Mouse (Mus musculus): ENCODE data around the gene Lzts3. TPM values are rescaled to one million over a fixed set of nuclear protein-coding genes. Genes with fewer than 3 reads are reported as not detected.

Lzts3 gene
- polyA plus RNA-seq (2015; fragmentation: Nextera tagmentation; extraction: Ambion mirVana): 15.7 and 17.7 TPM in 2 replicates

DNA sequence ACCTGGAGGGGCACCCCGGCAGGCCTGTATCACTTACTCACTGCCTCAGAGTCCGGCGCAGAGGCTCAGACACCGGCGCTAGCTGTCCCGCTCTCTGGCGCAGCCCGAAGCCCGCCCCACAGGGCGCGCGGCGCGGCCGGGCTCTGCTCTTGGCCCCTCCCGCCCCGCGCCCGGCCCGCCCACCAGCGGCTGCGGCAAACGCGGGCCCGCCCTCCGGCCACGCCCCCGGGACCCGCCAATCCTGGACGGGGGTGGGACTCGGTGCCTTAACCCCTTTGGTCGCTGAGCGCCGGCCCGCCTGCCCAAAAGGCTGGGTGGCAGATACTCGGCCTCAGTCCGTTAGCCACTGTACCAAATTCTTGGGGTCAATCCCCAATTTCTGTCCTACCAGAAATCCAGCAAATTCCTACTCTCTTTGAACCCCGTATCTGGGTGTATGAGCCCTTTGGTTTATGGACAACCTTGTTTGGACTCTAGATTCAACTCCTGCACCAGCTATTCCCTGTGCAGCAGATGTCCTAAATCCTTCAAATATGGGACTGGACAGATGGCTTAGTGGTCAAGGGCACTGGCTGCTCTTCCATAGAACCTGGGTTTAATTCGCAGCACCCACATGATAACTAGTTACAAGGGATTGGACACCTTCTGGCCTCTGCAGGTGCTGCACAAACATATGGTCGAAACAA lies at the start of gene Lzts3:
Gene Lzts3, minus strand, starts transcription at position 120 of the 686 bp plus-strand sequence.
- H3K4me2 ChIP-seq (replicated peaks; ENCODE audit: low read depth, low read length): peak within 1 kb of the TSS; percentile 96
- H3K27me3 ChIP-seq (ENCODE audit: insufficient read depth, low read length): no peaks in the 10 kb centered on the region
- peak within 1 kb of the TSS; percentile 69 for H3K4me3 ChIP-seq (ENCODE audit: low read length)
- H3K36me3 ChIP-seq (ENCODE audit: insufficient read depth, low read length): no peaks in the 10 kb centered on the region
- peak within 1 kb of the TSS; percentile 72 for H3K9ac ChIP-seq (replicated peaks; ENCODE audit: low read length)
- peak; percentile 92 for ATAC-seq (ENCODE audit: low FRiP score, low TSS enrichment)
- 0 out of 2 replicates have a peak within 1 kb of the TSS, but pooled peaks have one; percentile 27 for H3K27ac ChIP-seq (ENCODE audit: low read length)
- H3K9me3 ChIP-seq (ENCODE audit: low read length): no peaks in the 10 kb centered on the region
- peaks cover 20% of the 10 kb centered on the region for H3K4me1 ChIP-seq (ENCODE audit: insufficient read depth, low read length)
- WGBS: 3% methylated on average over 40 of the region's 40 CpGs

DNA sequence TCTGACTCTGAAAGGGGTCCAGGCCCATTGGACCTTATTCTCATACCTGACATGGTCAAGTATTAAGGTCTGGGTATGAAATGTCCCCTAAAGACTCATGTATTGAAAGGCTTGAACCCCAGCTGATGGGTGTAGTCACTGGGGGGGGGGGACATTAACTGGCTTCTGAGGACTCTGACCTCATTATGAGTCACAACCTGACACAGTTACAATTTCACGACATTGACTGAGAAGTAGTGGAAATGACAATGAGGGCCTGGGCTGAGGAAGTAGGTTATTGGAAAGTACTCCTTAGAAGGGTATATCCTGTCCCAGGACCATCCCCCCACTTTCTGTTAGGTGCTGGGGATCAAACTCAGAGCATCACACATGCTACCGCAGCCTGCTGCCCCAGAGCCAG lies 46.4 kb upstream of the Lzts3 start:
- H3K27me3 ChIP-seq (ENCODE audit: insufficient read depth, low read length): no peaks in the 10 kb centered on the region
- WGBS: 71% methylated on average over 2 of the region's 2 CpGs
- no peaks in the 10 kb centered on the region for H3K4me1 ChIP-seq (ENCODE audit: insufficient read depth, low read length)
- H3K4me2 ChIP-seq (replicated peaks; ENCODE audit: low read depth, low read length): no peak overlapping the region
- no peak overlapping the region for H3K27ac ChIP-seq (ENCODE audit: low read length)
- no peaks in the 10 kb centered on the region for H3K9me3 ChIP-seq (ENCODE audit: low read length)
- H3K9ac ChIP-seq (replicated peaks; ENCODE audit: low read length): no peak overlapping the region
- ATAC-seq (ENCODE audit: low FRiP score, low TSS enrichment): no peak
- peaks cover 4% of the 10 kb centered on the region; the same call in 1 of the 2 replicates for H3K36me3 ChIP-seq (ENCODE audit: insufficient read depth, low read length)
- no peak overlapping the region for H3K4me3 ChIP-seq (ENCODE audit: low read length)

DNA sequence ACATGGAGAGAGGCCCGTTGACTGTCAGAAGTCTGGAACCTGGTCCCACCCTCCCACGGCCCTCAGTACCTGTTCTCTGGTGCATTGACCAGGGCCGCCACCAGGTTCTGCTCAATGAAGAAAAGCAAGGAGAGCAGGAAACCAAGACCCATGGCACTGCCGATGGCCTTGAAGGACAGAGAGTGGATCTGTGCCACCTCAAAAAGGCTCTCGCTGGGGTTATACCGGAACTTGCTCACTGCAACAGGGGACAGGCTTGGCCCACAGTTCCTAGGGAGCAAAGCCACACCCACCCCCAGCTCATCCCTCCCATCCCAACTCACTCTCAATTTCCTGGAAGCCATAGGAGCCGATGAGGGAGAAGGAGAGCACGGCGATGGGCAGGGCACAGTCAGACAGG lies 42.8 kb upstream of the Lzts3 start:
- 93% methylated on average over 9 of the region's 9 CpGs for WGBS
- H3K4me1 ChIP-seq (ENCODE audit: insufficient read depth, low read length): no peaks in the 10 kb centered on the region
- ATAC-seq (ENCODE audit: low FRiP score, low TSS enrichment): no peak
- H3K27me3 ChIP-seq (ENCODE audit: insufficient read depth, low read length): no peaks in the 10 kb centered on the region
- H3K4me2 ChIP-seq (replicated peaks; ENCODE audit: low read depth, low read length): no peak overlapping the region
- peaks cover 24% of the 10 kb centered on the region for H3K36me3 ChIP-seq (ENCODE audit: insufficient read depth, low read length)
- no peak overlapping the region for H3K4me3 ChIP-seq (ENCODE audit: low read length)
- no peak overlapping the region for H3K27ac ChIP-seq (ENCODE audit: low read length)
- no peak overlapping the region for H3K9ac ChIP-seq (replicated peaks; ENCODE audit: low read length)
- no peaks in the 10 kb centered on the region for H3K9me3 ChIP-seq (ENCODE audit: low read length)

DNA sequence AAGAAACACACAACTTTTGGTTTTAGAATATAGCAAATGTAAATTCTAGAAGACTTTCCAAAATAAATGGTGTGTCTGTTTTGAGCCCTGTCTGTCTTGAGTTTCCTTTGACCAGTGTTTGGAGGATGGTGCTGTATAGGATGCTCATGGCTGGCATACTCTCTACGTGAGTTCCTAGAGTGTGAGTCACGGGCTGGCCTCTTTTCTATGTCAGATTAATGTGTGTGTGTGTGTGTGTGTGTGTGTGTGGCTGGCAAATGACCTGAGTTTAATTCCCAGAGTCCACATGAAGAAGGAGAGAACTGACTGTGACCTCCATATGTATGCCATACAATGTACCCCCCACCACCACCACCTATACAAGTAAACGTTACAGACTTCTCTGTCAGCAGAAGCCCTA lies 38.9 kb upstream of the Lzts3 start:
- H3K27ac ChIP-seq (ENCODE audit: low read length): no peak overlapping the region
- no peak for ATAC-seq (ENCODE audit: low FRiP score, low TSS enrichment)
- no peaks in the 10 kb centered on the region for H3K4me1 ChIP-seq (ENCODE audit: insufficient read depth, low read length)
- H3K36me3 ChIP-seq (ENCODE audit: insufficient read depth, low read length): peaks cover 55% of the 10 kb centered on the region
- H3K4me2 ChIP-seq (replicated peaks; ENCODE audit: low read depth, low read length): no peak overlapping the region
- H3K4me3 ChIP-seq (ENCODE audit: low read length): no peak overlapping the region
- no peaks in the 10 kb centered on the region for H3K27me3 ChIP-seq (ENCODE audit: insufficient read depth, low read length)
- H3K9me3 ChIP-seq (ENCODE audit: low read length): no peaks in the 10 kb centered on the region
- H3K9ac ChIP-seq (replicated peaks; ENCODE audit: low read length): no peak overlapping the region
- WGBS: 95% methylated on average over 3 of the region's 3 CpGs

DNA sequence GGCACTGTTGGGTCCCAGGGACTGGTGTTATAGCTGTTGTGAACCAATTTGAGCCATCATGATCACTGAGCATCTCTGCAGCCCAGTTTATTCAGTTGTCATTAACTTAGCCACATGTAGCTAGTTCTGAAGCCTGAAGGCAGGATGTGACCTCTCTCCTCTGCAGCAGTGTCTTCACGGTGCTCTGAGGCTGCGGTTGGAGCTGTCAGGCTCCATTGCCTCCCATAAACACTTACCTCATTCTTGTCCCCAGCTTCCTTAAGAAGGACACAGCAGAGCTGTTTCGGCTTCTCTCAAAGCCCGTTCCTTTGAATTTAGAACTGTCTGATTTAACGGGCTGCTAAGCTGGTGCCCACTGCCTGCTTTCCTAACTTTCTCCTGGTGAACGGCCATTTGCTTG lies 37.3 kb upstream of the Lzts3 start:
- ATAC-seq (ENCODE audit: low FRiP score, low TSS enrichment): peak; percentile 40; the same call in 1 of the 2 replicates
- Histone ChIP-seq H3K4me2 (replicated peaks; ENCODE audit: low read depth, low read length) (no peak overlapping the region), H3K4me3 (ENCODE audit: low read length) (no peak overlapping the region), H3K4me1 (ENCODE audit: insufficient read depth, low read length) (no peaks in the 10 kb centered on the region), H3K27ac (ENCODE audit: low read length) (0 out of 2 replicates have a peak overlapping the region, but pooled peaks have one; percentile 31), H3K9me3 (ENCODE audit: low read length) (no peaks in the 10 kb centered on the region), H3K36me3 (ENCODE audit: insufficient read depth, low read length) (peaks cover 71% of the 10 kb centered on the region), H3K9ac (replicated peaks; ENCODE audit: low read length) (no peak overlapping the region), H3K27me3 (ENCODE audit: insufficient read depth, low read length) (no peaks in the 10 kb centered on the region)
- 50% methylated on average over 6 of the region's 6 CpGs for WGBS

DNA sequence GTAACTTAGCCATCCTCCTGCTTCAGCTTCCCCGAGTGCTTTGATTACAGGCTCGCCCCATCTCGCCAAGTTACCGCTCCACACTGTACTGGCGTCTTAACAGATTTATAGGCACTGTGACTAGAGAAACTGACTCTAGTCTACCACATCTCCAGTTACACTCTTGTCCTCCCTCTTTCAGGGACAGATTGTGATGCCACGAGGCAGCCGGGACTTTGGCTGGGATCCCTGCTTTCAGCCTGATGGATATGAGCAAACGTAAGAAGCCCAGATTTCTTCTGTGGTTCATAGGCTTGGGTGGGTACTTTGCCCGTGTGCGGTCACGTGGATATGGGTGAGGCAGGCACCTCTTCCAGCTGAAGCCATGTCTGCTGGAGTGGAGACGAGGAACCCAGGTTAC lies 36.6 kb upstream of the Lzts3 start:
- Histone ChIP-seq H3K27ac (ENCODE audit: low read length) (no peak overlapping the region), H3K9me3 (ENCODE audit: low read length) (no peaks in the 10 kb centered on the region), H3K36me3 (ENCODE audit: insufficient read depth, low read length) (peaks cover 72% of the 10 kb centered on the region), H3K4me1 (ENCODE audit: insufficient read depth, low read length) (no peaks in the 10 kb centered on the region), H3K27me3 (ENCODE audit: insufficient read depth, low read length) (no peaks in the 10 kb centered on the region), H3K4me2 (replicated peaks; ENCODE audit: low read depth, low read length) (no peak overlapping the region), H3K4me3 (ENCODE audit: low read length) (no peak overlapping the region), H3K9ac (replicated peaks; ENCODE audit: low read length) (no peak overlapping the region)
- no peak for ATAC-seq (ENCODE audit: low FRiP score, low TSS enrichment)
- WGBS: 64% methylated on average over 12 of the region's 12 CpGs

DNA sequence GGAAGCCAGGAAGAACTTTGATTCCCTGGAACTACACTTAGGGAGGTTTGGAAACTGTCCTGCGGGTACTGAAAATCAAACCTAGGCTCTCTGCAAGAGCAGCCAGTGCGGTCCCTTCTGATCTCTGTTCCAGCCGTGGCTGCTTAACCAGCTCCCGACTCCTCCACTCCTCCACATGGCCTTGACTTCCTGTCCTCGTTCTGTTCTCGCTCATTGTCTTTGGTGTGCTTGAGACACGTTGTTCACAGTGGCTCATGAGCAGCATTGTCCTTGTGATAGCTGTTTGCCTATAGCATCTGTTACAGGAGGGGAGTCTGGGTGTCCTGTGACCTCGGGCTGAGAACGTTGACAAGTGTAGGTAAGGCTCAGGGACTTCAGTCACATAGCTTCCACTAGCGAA lies 34.6 kb upstream of the Lzts3 start:
- WGBS: 46% methylated on average over 10 of the region's 10 CpGs
- H3K36me3 ChIP-seq (ENCODE audit: insufficient read depth, low read length): peaks cover 78% of the 10 kb centered on the region
- no peaks in the 10 kb centered on the region for H3K9me3 ChIP-seq (ENCODE audit: low read length)
- ATAC-seq (ENCODE audit: low FRiP score, low TSS enrichment): no peak
- no peak overlapping the region for H3K4me2 ChIP-seq (replicated peaks; ENCODE audit: low read depth, low read length)
- H3K9ac ChIP-seq (replicated peaks; ENCODE audit: low read length): no peak overlapping the region
- no peak overlapping the region for H3K27ac ChIP-seq (ENCODE audit: low read length)
- no peaks in the 10 kb centered on the region for H3K27me3 ChIP-seq (ENCODE audit: insufficient read depth, low read length)
- H3K4me3 ChIP-seq (ENCODE audit: low read length): no peak overlapping the region
- no peaks in the 10 kb centered on the region for H3K4me1 ChIP-seq (ENCODE audit: insufficient read depth, low read length)

DNA sequence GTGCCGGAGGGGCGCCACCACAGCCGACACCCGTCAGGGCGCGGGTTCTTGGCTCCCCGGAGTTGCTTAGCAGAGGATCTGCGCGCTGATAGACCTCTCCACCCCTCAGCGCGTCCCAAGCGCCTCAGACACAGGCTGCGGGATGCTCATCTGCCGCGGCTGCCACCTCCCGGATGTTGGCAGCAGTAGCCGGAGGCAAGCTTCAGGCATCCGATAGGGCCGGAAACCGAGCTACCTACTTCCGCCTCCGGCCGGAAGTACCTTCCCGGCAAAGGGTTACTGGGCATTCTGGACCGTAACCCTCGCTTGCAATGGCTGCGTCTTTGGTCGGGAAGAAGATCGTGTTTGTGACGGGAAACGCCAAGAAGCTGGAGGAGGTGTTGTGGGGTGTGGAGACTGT lies 25.0 kb upstream of the Lzts3 start, which contains the start of gene Itpa:
Gene Itpa, plus strand, starts transcription at position 52 of the 400 bp plus-strand sequence.
- peak within 1 kb of the TSS; percentile 88 for H3K4me2 ChIP-seq (replicated peaks; ENCODE audit: low read depth, low read length)
- peaks cover 19% of the 10 kb centered on the region for H3K4me1 ChIP-seq (ENCODE audit: insufficient read depth, low read length)
- H3K27me3 ChIP-seq (ENCODE audit: insufficient read depth, low read length): no peaks in the 10 kb centered on the region
- peak within 1 kb of the TSS; percentile 77 for H3K4me3 ChIP-seq (ENCODE audit: low read length)
- peak within 1 kb of the TSS; percentile 85 for H3K27ac ChIP-seq (ENCODE audit: low read length)
- H3K36me3 ChIP-seq (ENCODE audit: insufficient read depth, low read length): peaks cover 13% of the 10 kb centered on the region
- 1% methylated on average over 31 of the region's 31 CpGs for WGBS
- H3K9ac ChIP-seq (replicated peaks; ENCODE audit: low read length): peak within 1 kb of the TSS; percentile 81
- no peaks in the 10 kb centered on the region for H3K9me3 ChIP-seq (ENCODE audit: low read length)
- peak; percentile 56 for ATAC-seq (ENCODE audit: low FRiP score, low TSS enrichment)

DNA sequence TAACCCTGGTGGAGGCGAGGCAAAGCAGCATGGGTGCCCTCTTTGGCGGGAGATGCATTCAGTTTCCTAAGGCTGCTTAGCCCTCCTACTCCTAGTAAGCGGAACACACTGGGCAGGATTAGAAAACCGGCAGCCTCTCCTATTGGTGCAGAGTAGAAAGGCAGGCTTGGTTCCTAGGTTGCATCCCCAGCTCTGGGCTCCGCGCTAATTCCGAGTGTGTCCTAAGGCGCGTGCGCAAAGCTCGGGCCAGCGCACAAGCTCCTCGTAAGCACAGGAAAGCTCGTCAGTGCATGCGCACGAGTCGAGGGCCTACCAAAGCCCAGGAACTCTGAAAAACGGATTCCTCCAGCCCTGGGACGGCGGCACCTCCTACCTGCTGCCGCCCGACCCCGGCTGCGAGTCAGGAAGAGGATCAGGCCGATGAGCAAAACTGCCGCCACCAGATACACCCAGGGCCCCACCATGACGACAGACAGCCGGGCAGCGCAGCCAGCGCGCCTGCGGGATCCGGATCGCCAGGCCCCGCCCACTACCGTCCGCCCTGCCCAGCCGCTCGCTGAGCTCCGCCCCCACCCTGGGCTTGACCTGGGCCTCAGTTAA lies 21.6 kb upstream of the Lzts3 start, which contains the start of gene Ddrgk1:
Gene Ddrgk1, minus strand, starts transcription at position 558 of the 600 bp plus-strand sequence.
- H3K27me3 ChIP-seq (ENCODE audit: insufficient read depth, low read length): no peaks in the 10 kb centered on the region
- H3K4me3 ChIP-seq (ENCODE audit: low read length): peak within 1 kb of the TSS; percentile 72
- WGBS: 0% methylated on average over 40 of the region's 40 CpGs
- H3K36me3 ChIP-seq (ENCODE audit: insufficient read depth, low read length): peaks cover 16% of the 10 kb centered on the region; the same call in 1 of the 2 replicates
- H3K4me1 ChIP-seq (ENCODE audit: insufficient read depth, low read length): peaks cover 19% of the 10 kb centered on the region
- H3K27ac ChIP-seq (ENCODE audit: low read length): peak within 1 kb of the TSS; percentile 99
- peak within 1 kb of the TSS; percentile 65 for H3K4me2 ChIP-seq (replicated peaks; ENCODE audit: low read depth, low read length)
- peak; percentile 98 for ATAC-seq (ENCODE audit: low FRiP score, low TSS enrichment)
- H3K9me3 ChIP-seq (ENCODE audit: low read length): no peaks in the 10 kb centered on the region
- peak within 1 kb of the TSS; percentile 92 for H3K9ac ChIP-seq (replicated peaks; ENCODE audit: low read length)

DNA sequence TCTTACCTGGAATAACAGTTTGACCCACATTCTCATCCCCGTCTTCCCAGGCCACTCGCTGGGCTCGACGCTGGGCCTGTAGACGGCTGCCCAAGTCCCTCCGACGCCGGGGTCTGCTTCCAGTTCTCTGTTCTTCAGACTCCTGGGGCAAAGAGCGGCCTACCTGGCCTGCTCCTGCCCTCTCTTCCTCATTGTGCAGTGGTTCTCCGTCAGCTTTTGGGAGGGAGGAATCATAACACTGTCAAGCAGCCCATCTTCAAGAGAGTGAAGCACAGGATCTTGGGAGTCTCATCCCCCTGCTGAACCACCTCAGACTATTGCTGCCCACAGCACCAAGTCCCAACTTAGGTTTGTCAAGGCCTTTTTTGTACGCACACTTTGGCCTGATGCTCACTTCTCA lies 20.7 kb upstream of the Lzts3 start:
- Histone ChIP-seq H3K9ac (replicated peaks; ENCODE audit: low read length) (peak overlapping the region; percentile 92), H3K4me3 (ENCODE audit: low read length) (peak overlapping the region; percentile 72), H3K9me3 (ENCODE audit: low read length) (no peaks in the 10 kb centered on the region), H3K27me3 (ENCODE audit: insufficient read depth, low read length) (no peaks in the 10 kb centered on the region), H3K27ac (ENCODE audit: low read length) (no peak overlapping the region), H3K4me2 (replicated peaks; ENCODE audit: low read depth, low read length) (peak overlapping the region; percentile 65), H3K4me1 (ENCODE audit: insufficient read depth, low read length) (peaks cover 17% of the 10 kb centered on the region), H3K36me3 (ENCODE audit: insufficient read depth, low read length) (peaks cover 25% of the 10 kb centered on the region)
- no peak for ATAC-seq (ENCODE audit: low FRiP score, low TSS enrichment)
- WGBS: 80% methylated on average over 11 of the region's 11 CpGs
